Mouse (Mus musculus) MEL (cell line): Measurements from ENCODE around the gene Sat1. TPM values are rescaled to one million over a fixed set of nuclear protein-coding genes. Genes with fewer than 3 reads are reported as not detected.

Source experiments
- DNase-seq: peaks from one replicate; pipeline ENCODE4 v3.0.0; 2011; ENCODE audit warnings: low read depth, low spot score
- H3K27ac ChIP-seq: 2 replicates; pipeline ENCODE4 v1.5.1; 2012; ENCODE audit warnings: low read depth, mild to moderate bottlenecking, control low read depth, low read length, moderate library complexity; ENCODE audit not compliant: control insufficient read depth
- H3K27me3 ChIP-seq, 2 experiments: fragments of 150-350 bp in 1 of 2; sonication (generic) in 1 of 2; 2 replicates each; pipeline ENCODE4 v1.6.1; 2012; ENCODE audit warnings: low read length in 2 of 2, mild to moderate bottlenecking in 2 of 2, improper control_type of control experiment in 1 of 2, moderate library complexity in 1 of 2; ENCODE audit not compliant: insufficient read depth in 2 of 2, control insufficient read depth in 1 of 2
- H3K36me3 ChIP-seq, 2 experiments: 2 replicates each; pipeline ENCODE4 v1.6.1; 2012 to 2014; ENCODE audit warnings: low read length in 2 of 2, improper control_type of control experiment in 1 of 2, inconsistent platforms in 1 of 2, mild to moderate bottlenecking in 1 of 2; ENCODE audit not compliant: insufficient read depth in 2 of 2, control insufficient read depth in 1 of 2
- H3K4me1 ChIP-seq, 2 experiments: fragments of 150-350 bp in 1 of 2; sonication (generic) in 1 of 2; 2 replicates each; pipeline ENCODE4 v1.6.1; 2012; ENCODE audit warnings: low read length in 2 of 2, improper control_type of control experiment in 1 of 2, mild to moderate bottlenecking in 1 of 2; ENCODE audit not compliant: insufficient read depth in 2 of 2, control insufficient read depth in 1 of 2
- H3K4me3 ChIP-seq, 2 experiments: fragments of 150-350 bp in 1 of 2; sonication (generic) in 1 of 2; 2 replicates each; pipeline ENCODE4 v1.5.1; 2012; ENCODE audit warnings: low read depth in 2 of 2, low read length in 2 of 2, mild to moderate bottlenecking in 2 of 2, moderate library complexity in 2 of 2, control low read depth in 1 of 2, improper control_type of control experiment in 1 of 2; ENCODE audit not compliant: control insufficient read depth in 1 of 2, insufficient read depth in 1 of 2
- H3K79me2 ChIP-seq: 2 replicates; pipeline ENCODE4 v1.6.1; 2012; ENCODE audit warnings: mild to moderate bottlenecking, low read length, moderate library complexity; ENCODE audit not compliant: control insufficient read depth, poor library complexity, insufficient read depth
- H3K9ac ChIP-seq: 2 replicates; pipeline ENCODE4 v1.6.1; 2012; ENCODE audit warnings: low read depth, mild to moderate bottlenecking, control low read depth, low read length, moderate library complexity; ENCODE audit not compliant: control insufficient read depth, poor library complexity, severe bottlenecking
- H3K9me3 ChIP-seq: fragments of 150-350 bp; sonication (generic); replicated peaks from 2 replicates; pipeline ENCODE4 v1.6.1; 2012; ENCODE audit warnings: mild to moderate bottlenecking, low read length, improper control_type of control experiment, moderate library complexity; ENCODE audit not compliant: insufficient read depth
- BHLHE40 ChIP-seq: IDR thresholded peaks from 2 replicates; pipeline ENCODE4 v1.6.1; 2012; ENCODE audit warnings: low read depth, mild to moderate bottlenecking, inconsistent platforms, low read length, improper control_type of control experiment, borderline replicate concordance
- CHD1 ChIP-seq: IDR thresholded peaks from 2 replicates; pipeline ENCODE4 v1.6.1; 2012; ENCODE audit warnings: low read depth, mild to moderate bottlenecking, inconsistent platforms, low read length, improper control_type of control experiment
- CHD2 ChIP-seq: IDR thresholded peaks from 2 replicates; pipeline ENCODE4 v1.6.1; 2011; ENCODE audit warnings: low read length, improper control_type of control experiment
- CTCF ChIP-seq, 3 experiments: IDR thresholded peaks in 2 of 3; conservative IDR thresholded peaks in 1 of 3; 2 replicates each; pipeline ENCODE4 v1.5.1; 2011 to 2012; ENCODE audit warnings: low read length in 3 of 3, low read depth in 2 of 3, mild to moderate bottlenecking in 2 of 3, improper control_type of control experiment in 1 of 3, inconsistent platforms in 1 of 3, mixed read lengths in 1 of 3, moderate library complexity in 1 of 3; ENCODE audit not compliant: control insufficient read depth in 1 of 3, insufficient read depth in 1 of 3, poor library complexity in 1 of 3, severe bottlenecking in 1 of 3
- E2F4 ChIP-seq: IDR thresholded peaks from 2 replicates; pipeline ENCODE4 v1.6.1; 2011; ENCODE audit warnings: low read depth, low read length, improper control_type of control experiment, borderline replicate concordance
- ELF1 ChIP-seq: IDR thresholded peaks from 2 replicates; pipeline ENCODE4 v1.6.1; 2014; ENCODE audit warnings: low read depth, mild to moderate bottlenecking, inconsistent platforms, low read length, improper control_type of control experiment, moderate library complexity
- EP300 ChIP-seq, 2 experiments: IDR thresholded peaks; 2 replicates each; pipeline ENCODE4 v1.6.1; 2011; ENCODE audit warnings: improper control_type of control experiment in 2 of 2, low read length in 2 of 2, low read depth in 1 of 2, mild to moderate bottlenecking in 1 of 2
- ETS1 ChIP-seq: IDR thresholded peaks from 2 replicates; pipeline ENCODE4 v1.6.1; 2012; ENCODE audit warnings: low read depth, mild to moderate bottlenecking, inconsistent platforms, low read length, improper control_type of control experiment, moderate library complexity
- GABPA ChIP-seq: IDR thresholded peaks from 2 replicates; pipeline ENCODE4 v1.6.1; 2012; ENCODE audit warnings: low read depth, mild to moderate bottlenecking, inconsistent platforms, low read length, improper control_type of control experiment, moderate library complexity
- GATA1 ChIP-seq: IDR thresholded peaks from 2 replicates; pipeline ENCODE4 v1.6.1; 2011; ENCODE audit warnings: low read depth, low read length, improper control_type of control experiment
- HCFC1 ChIP-seq: IDR thresholded peaks from 2 replicates; pipeline ENCODE4 v1.6.1; 2012; ENCODE audit warnings: low read depth, mild to moderate bottlenecking, inconsistent platforms, low read length, improper control_type of control experiment, moderate library complexity
- JUND ChIP-seq: IDR thresholded peaks from 2 replicates; pipeline ENCODE4 v1.6.1; 2011; ENCODE audit warnings: low read depth, mild to moderate bottlenecking, improper control_type of control experiment, low read length
- MAFK ChIP-seq: IDR thresholded peaks from 2 replicates; pipeline ENCODE4 v1.6.1; 2011; ENCODE audit warnings: low read depth, mild to moderate bottlenecking, low read length, improper control_type of control experiment, borderline replicate concordance
- MAX ChIP-seq: IDR thresholded peaks from 2 replicates; pipeline ENCODE4 v1.6.1; 2011; ENCODE audit warnings: low read length, improper control_type of control experiment
- MAZ ChIP-seq: IDR thresholded peaks from 2 replicates; pipeline ENCODE4 v1.6.1; 2012; ENCODE audit warnings: low read depth, mild to moderate bottlenecking, inconsistent platforms, low read length, improper control_type of control experiment
- MEF2A ChIP-seq: IDR thresholded peaks from 2 replicates; pipeline ENCODE4 v1.6.1; 2014; ENCODE audit warnings: low read depth, mild to moderate bottlenecking, inconsistent platforms, low read length, improper control_type of control experiment; ENCODE audit not compliant: poor library complexity, insufficient replicate concordance, severe bottlenecking; ENCODE audit errors: extremely low read depth
- MXI1 ChIP-seq: IDR thresholded peaks from 2 replicates; pipeline ENCODE4 v1.6.1; 2011; ENCODE audit warnings: mild to moderate bottlenecking, low read depth, low read length, improper control_type of control experiment
- MYB ChIP-seq: IDR thresholded peaks from 2 replicates; pipeline ENCODE4 v1.6.1; 2011; ENCODE audit warnings: mild to moderate bottlenecking, low read depth, low read length, improper control_type of control experiment
- NELFE ChIP-seq: IDR thresholded peaks from 2 replicates; pipeline ENCODE4 v1.6.1; 2011; ENCODE audit warnings: low read depth, low read length, improper control_type of control experiment
- POLR2A ChIP-seq, 2 experiments: IDR thresholded peaks; 2 replicates each; pipeline ENCODE4 v1.6.1; 2011 to 2012; ENCODE audit warnings: low read length in 2 of 2, mild to moderate bottlenecking in 2 of 2, control low read depth in 1 of 2, improper control_type of control experiment in 1 of 2, low read depth in 1 of 2, moderate library complexity in 1 of 2; ENCODE audit not compliant: control insufficient read depth in 1 of 2, insufficient read depth in 1 of 2, poor library complexity in 1 of 2
- POLR2AphosphoS2 ChIP-seq: IDR thresholded peaks from 2 replicates; pipeline ENCODE4 v1.6.1; 2011; ENCODE audit warnings: low read length, improper control_type of control experiment
- POLR2AphosphoS5 ChIP-seq: IDR thresholded peaks from 2 replicates; pipeline ENCODE4 v1.6.1; 2012; ENCODE audit warnings: low read depth, borderline replicate concordance, mild to moderate bottlenecking, inconsistent platforms, low read length, moderate library complexity, mixed read lengths
- RAD21 ChIP-seq: IDR thresholded peaks from 2 replicates; pipeline ENCODE4 v1.6.1; 2011; ENCODE audit warnings: mild to moderate bottlenecking, low read depth, low read length, improper control_type of control experiment
- RCOR1 ChIP-seq: IDR thresholded peaks from 2 replicates; pipeline ENCODE4 v1.6.1; 2012; ENCODE audit warnings: low read depth, mild to moderate bottlenecking, inconsistent platforms, low read length, improper control_type of control experiment
- SIN3A ChIP-seq: IDR thresholded peaks from 2 replicates; pipeline ENCODE4 v1.6.1; 2012; ENCODE audit warnings: low read length, improper control_type of control experiment, inconsistent platforms
- TAL1 ChIP-seq: IDR thresholded peaks from 2 replicates; pipeline ENCODE4 v1.6.1; 2012; ENCODE audit warnings: mild to moderate bottlenecking, inconsistent platforms, low read length, moderate library complexity, mixed read lengths
- TCF12 ChIP-seq: IDR thresholded peaks from 2 replicates; pipeline ENCODE4 v1.6.1; 2014; ENCODE audit warnings: low read depth, mild to moderate bottlenecking, inconsistent platforms, low read length, improper control_type of control experiment, moderate library complexity
- UBTF ChIP-seq: IDR thresholded peaks from 2 replicates; pipeline ENCODE4 v1.6.1; 2012; ENCODE audit warnings: low read depth, mild to moderate bottlenecking, inconsistent platforms, low read length, improper control_type of control experiment, moderate library complexity, borderline replicate concordance; ENCODE audit not compliant: insufficient read depth
- USF1 ChIP-seq: IDR thresholded peaks from 2 replicates; pipeline ENCODE4 v1.6.1; 2014; ENCODE audit warnings: low read depth, mild to moderate bottlenecking, inconsistent platforms, low read length, improper control_type of control experiment, moderate library complexity
- USF2 ChIP-seq, 2 experiments: IDR thresholded peaks; 2 replicates each; pipeline ENCODE4 v1.6.1; 2011 to 2012; ENCODE audit warnings: improper control_type of control experiment in 2 of 2, low read length in 2 of 2, borderline replicate concordance in 1 of 2, inconsistent platforms in 1 of 2, low read depth in 1 of 2, mild to moderate bottlenecking in 1 of 2; ENCODE audit not compliant: insufficient read depth in 1 of 2
- ZC3H11A ChIP-seq: IDR thresholded peaks from 2 replicates; pipeline ENCODE4 v1.6.1; 2012; ENCODE audit warnings: low read depth, mild to moderate bottlenecking, inconsistent platforms, low read length, improper control_type of control experiment
- ZNF384 ChIP-seq: IDR thresholded peaks from 2 replicates; pipeline ENCODE4 v1.6.1; 2012; ENCODE audit warnings: low read depth, mild to moderate bottlenecking, inconsistent platforms, low read length, improper control_type of control experiment
- polyA plus RNA-seq, 2 experiments: library from polyadenylated mRNA; stranded (reverse) in 1 of 2; unstranded in 1 of 2; fragments of >175 nt in 1 of 2; fragments of >200 nt in 1 of 2; gene quantifications; 2 replicates each; pipeline versions ENCODE4 v1.2.1 to v1.2.4; 2012; ENCODE audit warnings: low replicate concordance in 2 of 2, low read depth in 1 of 2; ENCODE audit not compliant: insufficient read length in 2 of 2, insufficient read depth in 1 of 2, missing spikeins in 1 of 2
- total RNA-seq: library from RNA; depleted of rRNA; stranded (reverse); fragments of 300-350 nt; gene quantifications from 2 replicates; pipeline ENCODE4 v1.2.3, GENCODE M21; 2012

The Sat1 gene
- total and polyA plus RNA-seq, 3 experiments, result 70.8 to 167 (median 73.7) TPM

DNA sequence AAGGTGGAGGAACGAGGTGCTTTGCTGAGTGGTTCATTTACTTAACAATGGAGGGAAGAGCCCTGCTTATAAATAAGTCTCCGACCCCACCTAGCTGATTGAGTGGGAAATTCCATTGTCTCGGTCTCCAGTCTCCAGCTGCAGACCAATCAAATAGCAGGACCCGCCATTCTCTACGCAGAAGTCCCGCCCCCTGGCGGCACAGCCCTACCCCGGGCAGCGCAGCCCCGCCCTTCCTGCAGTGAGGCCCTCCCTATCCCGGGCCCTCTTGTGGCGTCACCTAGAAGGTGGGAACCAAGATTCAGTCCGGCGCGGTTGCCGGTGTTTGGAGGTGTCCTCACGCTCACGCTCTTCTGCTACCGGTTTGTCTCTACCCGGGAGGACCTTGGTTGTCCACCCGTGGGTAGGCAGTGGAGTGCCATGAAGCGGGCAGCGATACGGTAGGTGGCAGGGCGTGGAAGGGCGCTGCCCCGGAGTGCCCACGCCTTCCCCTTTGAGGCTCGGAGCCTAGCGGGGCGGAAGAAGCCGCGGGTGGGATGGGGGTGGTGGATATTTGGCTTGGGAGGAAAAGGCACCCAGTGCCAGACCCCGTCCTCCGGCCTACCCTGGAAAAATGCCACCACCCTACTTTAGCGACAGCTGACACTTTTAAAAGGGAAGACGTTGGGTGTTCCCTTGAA is 46.1 kb upstream of the Sat1 start, which contains the start of gene Acot9 (continued):
- TF ChIP-seq NELFE, result peak; percentile 100
- no peak for TF ChIP-seq BHLHE40
- no peak; a peak in 1 of 4 replicates for TF ChIP-seq EP300 (IDR thresholded peaks at IDR 0.05; ENCODE audit: low read depth in 1 of 2, low read length in 2 of 2)
- peak; percentile 81 for TF ChIP-seq SIN3A
- no peak for TF ChIP-seq MYB
- TF ChIP-seq MXI1, result peak; percentile 74; the same call in 1 of the 2 replicates
- TF ChIP-seq ELF1, result peak; percentile 41; the same call in 1 of the 2 replicates
- no peak for TF ChIP-seq GATA1
- no peak for TF ChIP-seq E2F4
- no peak for TF ChIP-seq MAX
- TF ChIP-seq USF2 (IDR thresholded peaks at IDR 0.05; ENCODE audit: borderline replicate concordance in 1 of 2, insufficient read depth in 1 of 2, low read depth in 1 of 2, low read length in 2 of 2), result no peak
- peak in 1 of 3 experiments; percentile 41; a peak in 3 of 6 replicates for TF ChIP-seq CTCF (IDR thresholded peaks at IDR 0.05 in 2 of 3, conservative IDR thresholded peaks at IDR 0.05 in 1 of 3; ENCODE audit: control insufficient read depth in 1 of 3, insufficient read depth in 1 of 3, low read depth in 2 of 3, low read length in 3 of 3, poor library complexity in 1 of 3, severe bottlenecking in 1 of 3)
- TF ChIP-seq RAD21, result peak; percentile 56
- no peak for TF ChIP-seq CHD2
- TF ChIP-seq, all 39 proteins: peak for 13

DNA sequence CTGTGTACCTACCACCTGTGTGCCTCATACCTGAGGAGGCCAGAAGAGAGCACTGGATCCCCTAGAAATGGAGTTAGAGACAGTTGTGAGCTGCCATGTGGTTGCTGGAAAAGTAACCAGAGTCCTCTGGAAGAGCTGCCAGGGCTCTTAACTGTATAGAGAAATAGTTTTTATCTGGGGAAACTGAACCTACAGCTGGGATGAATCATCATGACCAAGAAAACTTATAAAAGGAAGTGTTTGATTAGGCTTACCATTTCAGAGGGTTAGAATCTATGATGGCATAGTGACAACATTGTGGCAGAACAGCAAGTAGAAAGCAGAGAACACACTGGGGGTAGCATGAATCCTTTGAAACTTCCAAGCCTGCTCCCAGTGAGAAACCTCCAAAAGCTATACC is 40.6 kb upstream of the Sat1 start:
- Histone ChIP-seq H3K27me3 (no peaks in the 10 kb centered on the region), H3K79me2 (no peaks in the 10 kb centered on the region)
- DNase-seq, result peak; percentile 43
- TF ChIP-seq TAL1, result no peak
- no peak for TF ChIP-seq MAZ
- no peak for TF ChIP-seq MAFK
- TF ChIP-seq POLR2A (IDR thresholded peaks at IDR 0.05; ENCODE audit: control insufficient read depth in 1 of 2, insufficient read depth in 1 of 2, low read depth in 1 of 2, low read length in 2 of 2, poor library complexity in 1 of 2), result no peak
- TF ChIP-seq USF2 (IDR thresholded peaks at IDR 0.05; ENCODE audit: borderline replicate concordance in 1 of 2, insufficient read depth in 1 of 2, low read depth in 1 of 2, low read length in 2 of 2), result no peak
- TF ChIP-seq BHLHE40, result no peak
- no peak for TF ChIP-seq E2F4
- no peak for TF ChIP-seq USF1
- no peak for TF ChIP-seq ZNF384
- no peak for TF ChIP-seq NELFE
- TF ChIP-seq HCFC1, result no peak
- TF ChIP-seq MAX, result 0 out of 2 replicates have a peak, but pooled peaks have one; percentile 30
- peak; percentile 61 to 77 for TF ChIP-seq EP300 (IDR thresholded peaks at IDR 0.05; ENCODE audit: low read depth in 1 of 2, low read length in 2 of 2)
- no peak for TF ChIP-seq POLR2AphosphoS2
- no peak for TF ChIP-seq CHD2
- TF ChIP-seq MYB, result no peak
- TF ChIP-seq UBTF, result no peak
- TF ChIP-seq ZC3H11A, result no peak
- TF ChIP-seq CHD1, result no peak
- TF ChIP-seq MEF2A, result no peak
- 0 out of 2 replicates have a peak, but pooled peaks have one; percentile 29 for TF ChIP-seq RCOR1
- TF ChIP-seq GABPA, result no peak
- no peak for TF ChIP-seq POLR2AphosphoS5
- 0 out of 2 replicates have a peak, but pooled peaks have one; percentile 21 for TF ChIP-seq TCF12
- TF ChIP-seq JUND, result peak; percentile 68; the same call in 1 of the 2 replicates
- no peak for TF ChIP-seq RAD21
- TF ChIP-seq ETS1, result peak; percentile 83
- TF ChIP-seq SIN3A, result peak; percentile 41; the same call in 1 of the 2 replicates

More for the DNA sequence above, 40.6 kb upstream of the Sat1 start:
- Histone ChIP-seq H3K4me1 (peaks cover 3 to 8% of the 10 kb centered on the region in 2 experiments; a peak in 3 of 4 replicates), H3K9ac (no peak overlapping the region), H3K27ac (no peak overlapping the region), H3K9me3 (no peaks in the 10 kb centered on the region), H3K36me3 (peaks cover 0 to 11% of the 10 kb centered on the region in 2 experiments; a peak in 2 of 4 replicates), H3K4me3 (no peak overlapping the region)
